Mouse (Mus musculus): ENCODE data around the gene Rtcb. TPM values are rescaled to one million over a fixed set of nuclear protein-coding genes. Genes with fewer than 3 reads are reported as not detected.

Gene Rtcb
- total and polyA plus RNA-seq, 2 experiments from 2014 or later = 103 to 163 TPM

DNA sequence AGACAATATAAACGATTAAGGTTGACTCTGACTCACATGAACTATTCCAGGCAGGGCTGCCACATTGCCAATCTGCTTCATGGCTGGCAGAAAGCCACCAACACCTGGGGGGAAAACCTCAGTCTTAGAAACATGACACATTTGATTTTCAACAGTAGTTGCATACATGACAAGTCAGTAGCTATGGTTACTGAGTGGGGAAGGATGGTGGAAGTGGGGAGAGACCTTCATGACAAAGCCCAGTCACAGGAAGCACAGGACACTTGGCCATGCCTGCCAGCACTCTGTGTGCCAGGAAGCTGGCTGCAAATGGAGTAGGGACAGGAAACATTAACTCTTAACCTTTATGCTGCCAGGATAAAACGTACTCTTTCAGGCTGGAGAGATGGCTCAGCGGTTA lies 4.2 kb downstream of the Rtcb start:
- TF ChIP-seq CTCF (IDR thresholded peaks at IDR 0.05) = no peak

DNA sequence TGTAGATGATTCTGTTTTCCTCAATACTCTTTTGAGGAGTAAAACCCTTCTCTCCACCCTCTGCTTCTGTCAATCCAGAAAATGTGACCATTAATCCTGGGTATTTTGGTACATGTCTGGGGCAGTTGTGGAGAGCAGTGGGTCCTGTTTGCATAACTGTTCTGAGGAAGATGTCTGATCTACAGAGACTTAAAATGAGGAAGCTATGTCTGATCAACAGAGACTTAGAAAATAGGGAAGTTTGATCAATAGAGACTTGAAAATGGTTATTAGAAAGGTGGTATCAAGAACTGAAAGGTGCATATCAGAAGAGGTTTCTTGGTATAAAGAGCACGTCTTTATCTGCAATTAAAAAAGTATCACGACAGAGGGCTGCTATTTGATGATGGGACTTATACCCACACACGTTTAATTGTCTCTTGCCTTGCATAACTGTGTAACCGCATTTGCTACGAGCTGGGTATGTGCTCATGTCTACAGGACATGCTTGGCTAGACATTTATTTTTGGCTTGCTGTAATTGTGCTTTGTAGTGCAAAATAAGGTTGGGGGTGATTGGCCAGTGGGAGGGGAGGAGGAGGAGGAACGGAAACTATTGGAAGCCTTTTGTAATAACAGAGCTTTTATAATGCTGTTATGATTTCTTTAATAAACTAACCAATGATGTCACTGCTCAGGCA lies 5.7 kb downstream of the Rtcb start:
- Histone ChIP-seq H3K4me3 (ENCODE audit: low read depth, low read length) (no peak overlapping the region), H3K36me3 (ENCODE audit: insufficient read depth, low read length) (peaks cover 43% of the 10 kb centered on the region), H3K27me3 (ENCODE audit: insufficient read depth, low read length) (no peaks in the 10 kb centered on the region), H3K9me3 (ENCODE audit: low read length) (no peaks in the 10 kb centered on the region), H3K4me2 (ENCODE audit: low read depth, low read length, poor library complexity, severe bottlenecking) (no peak overlapping the region), H3K4me1 (ENCODE audit: insufficient read depth, low read length) (peaks cover 3% of the 10 kb centered on the region; the same call in 1 of the 2 replicates), H3K27ac (ENCODE audit: low read depth, low read length) (no peak overlapping the region), H3K9ac (replicated peaks; ENCODE audit: low read length, poor library complexity, severe bottlenecking) (no peak overlapping the region)
- 92% methylated on average over 6 of the region's 6 CpGs for WGBS
- ATAC-seq (ENCODE audit: low FRiP score) (no peak), DNase-seq (ENCODE audit: low spot score) (no peak)
- no peak for TF ChIP-seq CTCF (IDR thresholded peaks at IDR 0.05)

More for the DNA sequence above, 4.2 kb downstream of the Rtcb start:
- ATAC-seq (ENCODE audit: low FRiP score) (no peak), DNase-seq (ENCODE audit: low spot score) (no peak)
- no peaks in the 10 kb centered on the region for H3K27me3 ChIP-seq (ENCODE audit: insufficient read depth, low read length)
- 92% methylated on average over 3 of the region's 3 CpGs for WGBS
- H3K36me3 ChIP-seq (ENCODE audit: insufficient read depth, low read length) = peaks cover 32% of the 10 kb centered on the region
- H3K4me1 ChIP-seq (ENCODE audit: insufficient read depth, low read length) = peaks cover 3% of the 10 kb centered on the region; the same call in 1 of the 2 replicates
- H3K27ac ChIP-seq (ENCODE audit: low read depth, low read length) = no peak overlapping the region
- H3K4me2 ChIP-seq (ENCODE audit: low read depth, low read length, poor library complexity, severe bottlenecking) = no peak overlapping the region
- H3K4me3 ChIP-seq (ENCODE audit: low read depth, low read length) = no peak overlapping the region
- H3K9ac ChIP-seq (replicated peaks; ENCODE audit: low read length, poor library complexity, severe bottlenecking) = no peak overlapping the region
- no peaks in the 10 kb centered on the region for H3K9me3 ChIP-seq (ENCODE audit: low read length)

DNA sequence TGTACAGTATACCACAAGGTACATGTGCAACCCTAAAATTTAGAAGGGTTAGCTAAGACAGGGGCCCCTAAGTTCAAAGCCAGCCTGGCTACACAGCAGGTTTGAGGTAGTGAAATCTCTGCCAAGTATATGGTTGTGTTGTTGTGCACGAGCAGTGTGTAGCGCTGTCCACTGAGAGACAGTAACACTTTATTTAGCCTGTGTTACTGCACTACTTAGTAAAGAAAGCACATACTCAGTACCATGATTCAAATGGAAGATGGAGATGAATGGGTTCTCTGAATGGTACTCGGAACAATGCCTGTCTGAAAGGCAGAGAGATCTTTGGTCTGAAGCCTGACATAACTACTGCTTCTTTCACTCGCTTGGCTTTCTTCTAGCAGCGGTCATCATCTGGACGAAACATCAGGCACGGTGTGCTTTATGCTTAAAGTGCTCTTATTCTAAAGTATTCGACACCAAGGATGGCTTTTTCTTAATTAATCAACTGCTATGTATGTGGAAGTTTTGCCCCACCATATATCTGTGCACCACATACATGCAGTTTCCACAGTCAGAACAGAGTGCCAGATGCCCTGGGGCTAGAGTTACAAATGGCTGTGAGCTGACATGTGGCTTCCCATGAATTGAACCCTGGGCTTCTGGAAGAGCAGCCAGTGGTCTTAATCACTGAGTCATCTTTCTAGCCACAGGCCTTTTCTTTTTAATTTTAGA lies 9.0 kb downstream of the Rtcb start:
- no peak overlapping the region for H3K27ac ChIP-seq (ENCODE audit: low read depth, low read length)
- H3K9ac ChIP-seq (replicated peaks; ENCODE audit: low read length, poor library complexity, severe bottlenecking) = no peak overlapping the region
- no peaks in the 10 kb centered on the region for H3K9me3 ChIP-seq (ENCODE audit: low read length)
- no peak overlapping the region for H3K4me2 ChIP-seq (ENCODE audit: low read depth, low read length, poor library complexity, severe bottlenecking)
- peaks cover 65% of the 10 kb centered on the region for H3K36me3 ChIP-seq (ENCODE audit: insufficient read depth, low read length)
- 86% methylated on average over 8 of the region's 8 CpGs for WGBS
- no peak for ATAC-seq (ENCODE audit: low FRiP score)
- no peaks in the 10 kb centered on the region for H3K27me3 ChIP-seq (ENCODE audit: insufficient read depth, low read length)
- no peaks in the 10 kb centered on the region for H3K4me1 ChIP-seq (ENCODE audit: insufficient read depth, low read length)
- no peak overlapping the region for H3K4me3 ChIP-seq (ENCODE audit: low read depth, low read length)
- peak; percentile 36 for DNase-seq (ENCODE audit: low spot score)
- no peak for TF ChIP-seq CTCF (IDR thresholded peaks at IDR 0.05)

DNA sequence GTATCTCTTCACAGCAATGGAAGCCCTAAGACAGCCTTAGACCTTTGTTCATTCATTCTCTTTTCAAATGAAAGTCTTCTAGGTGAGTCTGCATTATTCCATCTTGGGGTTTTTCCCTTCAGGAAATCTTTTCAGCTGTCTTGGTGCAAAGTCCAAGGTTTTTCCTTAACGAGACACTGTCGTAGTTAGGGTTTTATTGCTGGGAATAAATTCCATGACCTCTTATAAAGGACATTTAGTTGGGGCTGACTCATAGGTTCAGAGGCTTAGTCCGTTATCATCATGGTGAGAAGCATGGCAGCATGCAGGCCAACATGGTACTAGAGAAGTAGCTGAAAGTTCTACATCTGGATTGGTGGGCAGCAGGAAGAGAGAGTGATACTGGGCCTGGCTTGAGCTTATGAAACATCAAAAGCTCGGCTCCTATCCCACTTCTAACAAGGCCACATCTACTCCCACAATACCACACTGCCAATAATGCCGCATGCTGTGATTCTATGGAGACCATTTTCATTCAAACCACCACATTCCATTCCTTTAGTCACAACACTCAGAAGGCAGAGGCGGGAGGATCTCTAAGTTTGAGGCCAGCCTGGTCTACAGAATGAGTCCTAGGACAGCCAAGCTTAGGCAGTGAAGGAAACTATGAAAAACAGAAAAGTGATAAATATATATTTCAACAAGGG lies 21.2 kb downstream of the Rtcb start:
- H3K36me3 ChIP-seq (ENCODE audit: insufficient read depth, low read length) = peaks cover 50% of the 10 kb centered on the region

DNA sequence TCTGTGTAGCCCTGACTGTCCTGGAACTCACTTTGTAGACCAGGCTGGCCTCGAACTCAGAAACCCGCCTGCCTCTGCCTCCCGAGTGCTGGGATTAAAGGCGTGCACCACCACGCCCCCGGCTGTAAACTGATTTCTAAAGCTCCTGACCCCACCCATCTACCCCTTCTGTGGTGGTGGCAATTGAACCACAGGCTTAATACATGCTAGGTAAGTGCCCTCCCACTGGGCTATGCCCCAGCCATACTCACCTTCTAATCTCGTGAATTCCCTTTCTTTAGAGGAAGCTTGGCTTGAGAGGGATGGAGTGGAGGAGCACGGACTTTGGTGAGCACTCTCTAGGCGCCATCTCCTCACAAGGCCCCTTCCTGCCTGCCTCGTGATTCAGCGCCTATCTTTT lies 27.7 kb downstream of the Rtcb start:
- Histone ChIP-seq H3K27me3 (ENCODE audit: insufficient read depth, low read length) (no peaks in the 10 kb centered on the region), H3K27ac (ENCODE audit: low read depth, low read length) (no peak overlapping the region), H3K4me2 (ENCODE audit: low read depth, low read length, poor library complexity, severe bottlenecking) (no peak overlapping the region), H3K9me3 (ENCODE audit: low read length) (no peaks in the 10 kb centered on the region), H3K9ac (replicated peaks; ENCODE audit: low read length, poor library complexity, severe bottlenecking) (no peak overlapping the region), H3K4me3 (ENCODE audit: low read depth, low read length) (no peak overlapping the region), H3K36me3 (ENCODE audit: insufficient read depth, low read length) (0 out of 2 replicates have a peak, but pooled peaks cover under 1% of the 10 kb centered on the region), H3K4me1 (ENCODE audit: insufficient read depth, low read length) (peaks cover 9% of the 10 kb centered on the region; the same call in 1 of the 2 replicates)
- WGBS = 95% methylated on average over 11 of the region's 11 CpGs
- ATAC-seq (ENCODE audit: low FRiP score) (no peak), DNase-seq (ENCODE audit: low spot score) (no peak)
- TF ChIP-seq CTCF (IDR thresholded peaks at IDR 0.05) = no peak

More for the DNA sequence above, 21.2 kb downstream of the Rtcb start:
- no peak overlapping the region for H3K27ac ChIP-seq (ENCODE audit: low read depth, low read length)
- H3K4me1 ChIP-seq (ENCODE audit: insufficient read depth, low read length) = no peaks in the 10 kb centered on the region
- no peak overlapping the region for H3K4me3 ChIP-seq (ENCODE audit: low read depth, low read length)
- WGBS = 97% methylated on average over 6 of the region's 6 CpGs
- ATAC-seq (ENCODE audit: low FRiP score) (no peak), DNase-seq (ENCODE audit: low spot score) (no peak)
- no peak overlapping the region for H3K4me2 ChIP-seq (ENCODE audit: low read depth, low read length, poor library complexity, severe bottlenecking)
- H3K9me3 ChIP-seq (ENCODE audit: low read length) = no peaks in the 10 kb centered on the region
- no peaks in the 10 kb centered on the region for H3K27me3 ChIP-seq (ENCODE audit: insufficient read depth, low read length)
- no peak overlapping the region for H3K9ac ChIP-seq (replicated peaks; ENCODE audit: low read length, poor library complexity, severe bottlenecking)
- no peak for TF ChIP-seq CTCF (IDR thresholded peaks at IDR 0.05)

Data from midbrain, postnatal 0 days (tissue).